Mouse (Mus musculus) right cerebral cortex, adult 2 months (tissue): Measurements from ENCODE around the gene Pcyox1.
"Not testable (repeated sequence)": the region's sequence is repeated elsewhere in the genome, so short reads cannot be mapped to it uniquely, and the experiment has no call there.

ENCODE experiments used
- DNase-seq, 2 experiments: peaks; one replicate each; pipeline ENCODE4 v3.0.0; 2021 to 2022; ENCODE audit warnings: low spot score in 2 of 2

Gene Pcyox1

GRCm38 (mm10) chr6:86366125-86366852 lies 30.7 kb downstream of the Pcyox1 start:
- DNase-seq, result peak; percentile 34 to 38

GRCm38 (mm10) chr6:86365371-86366124 lies 31.4 kb downstream of the Pcyox1 start, which contains the start of gene Fam136a:
Gene Fam136a (plus strand): TSS chr6:86365646.
- DNase-seq, result peak; percentile 90 to 92

- DNase-seq, result peak; percentile 81 to 89
Measured at GRCm38 (mm10) chr6:86364442-86365141, 32.4 kb downstream of the Pcyox1 start.

- no peak for DNase-seq
Measured at GRCm38 (mm10) chr6:86361373-86361772, 35.6 kb downstream of the Pcyox1 start.

GRCm38 (mm10) chr6:86360691-86361090 lies 36.3 kb downstream of the Pcyox1 start:
- no peak for DNase-seq

GRCm38 (mm10) chr6:86356956-86357355 lies 40.0 kb downstream of the Pcyox1 start:
- no peak for DNase-seq

GRCm38 (mm10) chr6:86354948-86355347 lies 42.0 kb downstream of the Pcyox1 start:
- DNase-seq, result no peak

- DNase-seq, result no peak
Measured at GRCm38 (mm10) chr6:86349257-86349656, 47.7 kb downstream of the Pcyox1 start.

GRCm38 (mm10) chr6:86346063-86346462 lies 50.9 kb downstream of the Pcyox1 start:
- DNase-seq, result no peak

GRCm38 (mm10) chr6:86343656-86344055 lies 53.3 kb downstream of the Pcyox1 start:
- peak; percentile 36 to 45 for DNase-seq

GRCm38 (mm10) chr6:86336340-86336739 lies 60.6 kb downstream of the Pcyox1 start:
- not testable (repeated sequence) for DNase-seq
